Mouse (Mus musculus): ENCODE results near the gene Ptprg. TPM values are rescaled to one million over a fixed set of nuclear protein-coding genes. Genes with fewer than 3 reads are reported as not detected.

Ptprg gene
- total and polyA plus RNA-seq, 3 experiments = not detected

DNA sequence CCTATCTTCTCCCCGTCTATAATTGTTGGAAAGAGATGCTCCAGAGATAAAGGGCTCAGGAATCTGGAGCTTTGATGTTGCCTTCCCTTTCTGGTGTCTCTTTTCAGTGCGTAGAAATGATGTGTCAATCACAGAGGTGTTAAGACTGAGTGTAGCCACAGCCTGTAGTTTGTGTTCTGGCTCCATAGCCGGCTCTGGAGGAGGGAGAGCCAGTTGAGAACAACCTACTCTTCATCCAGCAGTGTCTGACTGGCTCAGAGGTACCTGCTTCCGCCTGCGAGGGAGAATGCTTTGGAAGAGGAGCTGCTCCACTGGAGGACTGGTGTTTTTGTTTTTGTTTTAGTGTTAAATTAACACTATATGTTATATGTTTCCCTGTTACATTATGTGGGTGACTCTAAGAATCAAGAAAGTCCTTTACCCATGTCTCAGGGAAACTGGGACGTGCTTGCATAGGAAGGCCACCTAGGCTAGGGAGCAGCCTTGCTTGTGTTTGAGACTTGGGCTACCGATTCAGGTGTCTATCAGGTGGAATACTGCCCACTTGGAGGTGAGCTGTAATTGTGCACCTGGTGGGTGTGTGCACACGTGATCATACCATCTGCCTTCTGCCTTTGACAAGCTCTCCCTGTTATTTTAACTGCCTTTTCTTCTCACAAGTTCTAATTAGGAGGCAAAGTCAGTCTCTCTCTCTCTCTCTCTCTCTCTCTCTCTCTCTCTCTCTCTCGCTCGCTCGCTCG is 282.5 kb downstream of the Ptprg start:
- no peaks in the 10 kb centered on the region for H3K4me1 ChIP-seq (ENCODE audit: control insufficient read depth in 1 of 2, insufficient read depth in 2 of 2, low read length in 2 of 2)
- H3K27ac ChIP-seq (ENCODE audit: control insufficient read depth, low read depth, low read length) = no peak overlapping the region
- no peaks in the 10 kb centered on the region for H3K36me3 ChIP-seq (ENCODE audit: control insufficient read depth in 1 of 2, insufficient read depth in 2 of 2, low read length in 2 of 2)
- no peaks in the 10 kb centered on the region for H3K79me2 ChIP-seq (ENCODE audit: control insufficient read depth, insufficient read depth, low read length, poor library complexity)
- H3K27me3 ChIP-seq (ENCODE audit: control insufficient read depth in 1 of 2, insufficient read depth in 2 of 2, low read length in 2 of 2) = no peaks in the 10 kb centered on the region
- no peak overlapping the region for H3K4me3 ChIP-seq (ENCODE audit: control insufficient read depth in 1 of 2, insufficient read depth in 1 of 2, low read depth in 2 of 2, low read length in 2 of 2)
- H3K9ac ChIP-seq (ENCODE audit: control insufficient read depth, low read depth, low read length, poor library complexity, severe bottlenecking) = no peak overlapping the region
- no peaks in the 10 kb centered on the region for H3K9me3 ChIP-seq (replicated peaks; ENCODE audit: insufficient read depth, low read length)
- no peak for DNase-seq (ENCODE audit: low read depth, low spot score)
- TF ChIP-seq MYC (IDR thresholded peaks at IDR 0.05; ENCODE audit: low read depth, low read length) (no peak), MYB (IDR thresholded peaks at IDR 0.05; ENCODE audit: low read depth, low read length) (no peak), GABPA (IDR thresholded peaks at IDR 0.05; ENCODE audit: low read depth, low read length) (no peak), MAFK (IDR thresholded peaks at IDR 0.05; ENCODE audit: borderline replicate concordance, low read depth, low read length) (no peak), POLR2A (IDR thresholded peaks at IDR 0.05; ENCODE audit: control insufficient read depth in 1 of 2, insufficient read depth in 1 of 2, low read depth in 1 of 2, low read length in 2 of 2, poor library complexity in 1 of 2) (no peak), USF2 (IDR thresholded peaks at IDR 0.05; ENCODE audit: borderline replicate concordance in 1 of 2, insufficient read depth in 1 of 2, low read depth in 1 of 2, low read length in 2 of 2) (no peak), ZKSCAN1 (IDR thresholded peaks at IDR 0.05; ENCODE audit: low read depth, low read length) (no peak), CTCF (IDR thresholded peaks at IDR 0.05 in 2 of 3, conservative IDR thresholded peaks at IDR 0.05 in 1 of 3; ENCODE audit: control insufficient read depth in 1 of 3, insufficient read depth in 1 of 3, low read depth in 2 of 3, low read length in 3 of 3, poor library complexity in 1 of 3, severe bottlenecking in 1 of 3) (no peak), TAL1 (IDR thresholded peaks at IDR 0.05; ENCODE audit: low read length) (no peak), HCFC1 (IDR thresholded peaks at IDR 0.05; ENCODE audit: low read depth, low read length) (no peak), CHD1 (IDR thresholded peaks at IDR 0.05; ENCODE audit: low read depth, low read length) (no peak), CHD2 (IDR thresholded peaks at IDR 0.05; ENCODE audit: low read length) (no peak), RCOR1 (IDR thresholded peaks at IDR 0.05; ENCODE audit: low read depth, low read length) (no peak), EP300 (IDR thresholded peaks at IDR 0.05; ENCODE audit: low read depth in 1 of 2, low read length in 2 of 2) (no peak), POLR2AphosphoS5 (IDR thresholded peaks at IDR 0.05; ENCODE audit: borderline replicate concordance, low read depth, low read length) (no peak), SIN3A (IDR thresholded peaks at IDR 0.05; ENCODE audit: low read length) (no peak), UBTF (IDR thresholded peaks at IDR 0.05; ENCODE audit: borderline replicate concordance, insufficient read depth, low read depth, low read length) (no peak), MXI1 (IDR thresholded peaks at IDR 0.05; ENCODE audit: low read depth, low read length) (no peak), NELFE (IDR thresholded peaks at IDR 0.05; ENCODE audit: low read depth, low read length) (no peak)

DNA sequence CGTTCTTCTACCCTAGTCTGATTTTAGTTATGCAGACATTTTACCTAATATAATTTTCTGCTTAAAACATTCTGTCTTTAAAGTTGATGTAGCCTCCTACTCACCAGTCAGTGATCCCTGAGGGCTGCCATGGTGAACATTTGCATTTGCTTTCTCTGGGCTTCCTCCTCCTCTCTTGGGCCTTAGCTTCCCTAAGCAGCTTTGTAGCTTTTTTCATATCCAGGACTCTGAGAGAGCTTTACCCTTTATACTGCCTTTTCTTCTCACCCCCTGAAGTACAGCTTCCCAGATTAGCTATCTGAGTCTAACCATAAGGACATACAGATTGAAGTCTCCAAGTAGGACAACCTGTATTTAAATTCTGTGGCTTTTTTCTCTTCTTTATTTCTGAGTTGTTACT is 284.4 kb downstream of the Ptprg start:
- H3K4me3 ChIP-seq (ENCODE audit: control insufficient read depth in 1 of 2, insufficient read depth in 1 of 2, low read depth in 2 of 2, low read length in 2 of 2) = no peak overlapping the region
- H3K27me3 ChIP-seq (ENCODE audit: control insufficient read depth in 1 of 2, insufficient read depth in 2 of 2, low read length in 2 of 2) = no peaks in the 10 kb centered on the region
- no peaks in the 10 kb centered on the region for H3K79me2 ChIP-seq (ENCODE audit: control insufficient read depth, insufficient read depth, low read length, poor library complexity)
- no peak for TF ChIP-seq POLR2A (IDR thresholded peaks at IDR 0.05; ENCODE audit: control insufficient read depth in 1 of 2, insufficient read depth in 1 of 2, low read depth in 1 of 2, low read length in 2 of 2, poor library complexity in 1 of 2)
- TF ChIP-seq MAX (IDR thresholded peaks at IDR 0.05; ENCODE audit: low read length) = no peak
- no peak for TF ChIP-seq JUND (IDR thresholded peaks at IDR 0.05; ENCODE audit: low read depth, low read length)
- no peak for TF ChIP-seq MAZ (IDR thresholded peaks at IDR 0.05; ENCODE audit: low read depth, low read length)
- no peak for TF ChIP-seq UBTF (IDR thresholded peaks at IDR 0.05; ENCODE audit: borderline replicate concordance, insufficient read depth, low read depth, low read length)
- no peak for TF ChIP-seq MAFK (IDR thresholded peaks at IDR 0.05; ENCODE audit: borderline replicate concordance, low read depth, low read length)
- no peak for DNase-seq (ENCODE audit: low read depth, low spot score)
- no peak overlapping the region for H3K9ac ChIP-seq (ENCODE audit: control insufficient read depth, low read depth, low read length, poor library complexity, severe bottlenecking)
- no peaks in the 10 kb centered on the region for H3K4me1 ChIP-seq (ENCODE audit: control insufficient read depth in 1 of 2, insufficient read depth in 2 of 2, low read length in 2 of 2)
- no peaks in the 10 kb centered on the region for H3K9me3 ChIP-seq (replicated peaks; ENCODE audit: insufficient read depth, low read length)
- H3K27ac ChIP-seq (ENCODE audit: control insufficient read depth, low read depth, low read length) = no peak overlapping the region
- H3K36me3 ChIP-seq (ENCODE audit: control insufficient read depth in 1 of 2, insufficient read depth in 2 of 2, low read length in 2 of 2) = no peaks in the 10 kb centered on the region
